32 mouse cellular contexts compared by ENCODE assay signal in the genomic region with DNA sequence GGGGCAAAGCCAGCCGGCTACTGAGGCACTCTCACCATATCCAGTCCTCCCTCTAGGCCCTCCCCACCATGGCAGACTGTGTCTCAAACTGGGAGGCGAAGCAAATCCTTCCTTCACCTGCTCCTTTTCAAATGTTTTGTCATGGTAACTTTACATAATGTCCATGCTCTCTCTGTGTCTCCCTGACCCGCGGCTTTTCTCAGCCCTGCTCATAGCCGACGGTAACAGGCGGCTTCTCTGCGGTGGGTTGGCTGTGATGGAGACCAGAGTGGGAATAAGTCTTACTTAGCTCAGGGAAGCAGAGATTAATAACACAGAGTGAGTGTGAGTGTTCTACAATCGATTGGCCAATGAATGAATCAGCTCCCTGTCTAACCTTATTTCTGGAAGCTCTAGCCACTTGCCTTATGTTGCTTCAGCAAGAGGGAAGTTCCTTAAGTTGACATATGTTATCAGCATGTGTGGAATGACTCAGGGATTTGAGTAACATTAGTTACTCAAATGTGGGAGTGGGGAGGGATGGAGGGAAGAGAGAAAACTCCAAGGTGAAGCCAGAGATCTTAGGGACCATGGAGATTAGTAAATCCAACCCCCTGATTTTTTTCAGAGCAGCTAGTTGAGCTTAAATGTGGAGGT. TPM values are rescaled to one million over a fixed set of nuclear protein-coding genes. Genes with fewer than 3 reads are reported as not detected.
DNase-seq lines count a peak whose midpoint lies in the region; ATAC-seq and TF ChIP-seq lines count a peak whose summit lies in the region.
"Had no signal": no experiment of that assay in that cellular context is flagged by ENCODE, and none has a peak within 500 bp of the region (broad histone marks: within the 10 kb centered on the region; RNA-seq: fewer than 3 reads in every experiment).

No protein-coding gene starts in this region.

- 0 out of 2 replicates have a peak, but pooled peaks have one; percentile 30 for ATAC-seq in hindbrain, embryonic 11.5 days (ENCODE audit: low FRiP score)
- peak; percentile 53; the same call in 1 of the 2 replicates for ATAC-seq in midbrain, embryonic 14.5 days (ENCODE audit: low FRiP score, low TSS enrichment)
- ATAC-seq in megakaryocyte progenitor cell, adult 5-6 weeks (replicated peaks; ENCODE audit: poor library complexity), result no peak
- ATAC-seq in monocyte, adult 5-6 weeks (replicated peaks; ENCODE audit: insufficient number of reproducible peaks, low FRiP score, low TSS enrichment, poor library complexity, severe bottlenecking), result no peak
- ATAC-seq: activated CD4-positive, CD25-positive, alpha-beta regulatory T cell, adult 4 months; CD4-positive, CD25-positive, alpha-beta regulatory T cell, adult 4 months; forebrain, embryonic 13.5 days; forebrain, embryonic 16.5 days; hindbrain, embryonic 16.5 days; intestine, embryonic 15.5 days had no signal

- no peak for TF ChIP-seq POLR2A in brain, embryonic 14.5 days (IDR thresholded peaks at IDR 0.05; ENCODE audit: borderline replicate concordance, extremely low read depth, insufficient read depth, insufficient read length, poor library complexity, severe bottlenecking)

- no peak overlapping the region for H3K4me3 ChIP-seq in hindbrain, embryonic 11.5 days (ENCODE audit: low read depth, low read length)
- no peak overlapping the region for H3K4me3 ChIP-seq in hindbrain, embryonic 10.5 days
- H3K4me3 ChIP-seq in midbrain, embryonic 14.5 days (replicated peaks; ENCODE audit: low read depth, low read length), result no peak overlapping the region
- no peak overlapping the region for H3K4me3 ChIP-seq in midbrain, embryonic 10.5 days
- H3K4me3 ChIP-seq: embryonic facial prominence, embryonic 12.5 days; embryonic facial prominence, embryonic 15.5 days; erythroblast, embryonic 14.5 days; forebrain, embryonic 13.5 days; heart, embryonic 12.5 days; heart, embryonic 15.5 days; hindbrain, embryonic 13.5 days; intestine, embryonic 15.5 days had no signal

- no peak for TF ChIP-seq CTCF in brain, embryonic 14.5 days (IDR thresholded peaks at IDR 0.05; ENCODE audit: borderline replicate concordance, extremely low read depth, insufficient read depth, insufficient read length)

- H3K27me3 ChIP-seq in hindbrain, embryonic 11.5 days (ENCODE audit: control insufficient read depth, insufficient read depth, low read length), result no peaks in the 10 kb centered on the region
- no peaks in the 10 kb centered on the region for H3K27me3 ChIP-seq in hindbrain, embryonic 10.5 days (ENCODE audit: insufficient read depth, poor library complexity, severe bottlenecking)
- H3K27me3 ChIP-seq in midbrain, embryonic 14.5 days (ENCODE audit: control insufficient read depth, insufficient read depth, low read length), result no peaks in the 10 kb centered on the region
- H3K27me3 ChIP-seq in midbrain, embryonic 10.5 days (ENCODE audit: low read depth, poor library complexity, severe bottlenecking), result no peaks in the 10 kb centered on the region
- H3K27me3 ChIP-seq: embryonic facial prominence, embryonic 12.5 days; embryonic facial prominence, embryonic 15.5 days; forebrain, embryonic 13.5 days; heart, embryonic 12.5 days; heart, embryonic 15.5 days; hindbrain, embryonic 13.5 days; intestine, embryonic 15.5 days had no signal

- WGBS in hindbrain, embryonic 11.5 days, result 65% methylated on average over 9 of the region's 9 CpGs
- WGBS in hindbrain, embryonic 10.5 days, result 72% methylated on average over 9 of the region's 9 CpGs
- 38% methylated on average over 9 of the region's 9 CpGs for WGBS in midbrain, embryonic 14.5 days
- WGBS in midbrain, embryonic 10.5 days, result 86% methylated on average over 9 of the region's 9 CpGs

- no peak overlapping the region for H3K4me2 ChIP-seq in hindbrain, embryonic 11.5 days (replicated peaks; ENCODE audit: low read depth, low read length)
- no peak overlapping the region for H3K4me2 ChIP-seq in midbrain, embryonic 14.5 days (ENCODE audit: low read length)
- H3K4me2 ChIP-seq: embryonic facial prominence, embryonic 12.5 days; embryonic facial prominence, embryonic 15.5 days; forebrain, embryonic 13.5 days; heart, embryonic 12.5 days; heart, embryonic 15.5 days; hindbrain, embryonic 13.5 days; intestine, embryonic 15.5 days had no signal

- DNase-seq in hindbrain, embryonic 11.5 days (ENCODE audit: low spot score), result no peak
- no peak for DNase-seq in hindbrain, embryonic 10.5 days (ENCODE audit: low spot score)
- DNase-seq in midbrain, embryonic 14.5 days, result peak; percentile 5
- no peak for DNase-seq in midbrain, embryonic 10.5 days (ENCODE audit: low spot score)
- DNase-seq in brain, embryonic 14.5 days (ENCODE audit: low read depth), result peak; percentile 3
- DNase-seq: adrenal gland, adult 8-10 months; adrenal gland, postnatal 25 days; cerebellum, adult 11 months; cerebellum, adult 2 months; cerebellum, adult 9-11 months; cerebellum, postnatal 25 days; gastrocnemius, postnatal 10 days; gastrocnemius, postnatal 36 days; heart, adult 18-20 months; heart, postnatal 10 days; heart, postnatal 4 days had no signal

- H3K9me3 ChIP-seq in hindbrain, embryonic 11.5 days (ENCODE audit: control insufficient read depth, low read length), result no peaks in the 10 kb centered on the region
- no peaks in the 10 kb centered on the region for H3K9me3 ChIP-seq in hindbrain, embryonic 10.5 days
- no peaks in the 10 kb centered on the region for H3K9me3 ChIP-seq in midbrain, embryonic 14.5 days (ENCODE audit: control insufficient read depth, low read length)
- no peaks in the 10 kb centered on the region for H3K9me3 ChIP-seq in midbrain, embryonic 10.5 days (replicated peaks)
- H3K9me3 ChIP-seq: embryonic facial prominence, embryonic 12.5 days; embryonic facial prominence, embryonic 15.5 days; forebrain, embryonic 13.5 days; heart, embryonic 12.5 days; heart, embryonic 15.5 days; hindbrain, embryonic 13.5 days; intestine, embryonic 15.5 days had no signal

- no peak overlapping the region for H3K9ac ChIP-seq in hindbrain, embryonic 11.5 days (ENCODE audit: low read depth, low read length)
- no peak overlapping the region for H3K9ac ChIP-seq in midbrain, embryonic 14.5 days (replicated peaks; ENCODE audit: low read length)
- H3K9ac ChIP-seq: embryonic facial prominence, embryonic 12.5 days; embryonic facial prominence, embryonic 15.5 days; forebrain, embryonic 13.5 days; heart, embryonic 12.5 days; heart, embryonic 15.5 days; hindbrain, embryonic 13.5 days; intestine, embryonic 15.5 days had no signal

- no peaks in the 10 kb centered on the region for H3K4me1 ChIP-seq in hindbrain, embryonic 11.5 days (replicated peaks; ENCODE audit: control insufficient read depth, insufficient read depth, low read length)
- H3K4me1 ChIP-seq in hindbrain, embryonic 10.5 days (replicated peaks), result 0 out of 2 replicates have a peak, but pooled peaks cover 4% of the 10 kb centered on the region
- no peaks in the 10 kb centered on the region for H3K4me1 ChIP-seq in midbrain, embryonic 14.5 days (ENCODE audit: control insufficient read depth, insufficient read depth, low read length)
- H3K4me1 ChIP-seq in midbrain, embryonic 10.5 days, result peaks cover 4% of the 10 kb centered on the region; the same call in 1 of the 2 replicates
- H3K4me1 ChIP-seq: embryonic facial prominence, embryonic 12.5 days; embryonic facial prominence, embryonic 15.5 days; forebrain, embryonic 13.5 days; hindbrain, embryonic 13.5 days had no signal

- no peak overlapping the region for H3K27ac ChIP-seq in hindbrain, embryonic 11.5 days (ENCODE audit: low read depth, low read length)
- no peak overlapping the region for H3K27ac ChIP-seq in hindbrain, embryonic 10.5 days
- no peak overlapping the region for H3K27ac ChIP-seq in midbrain, embryonic 14.5 days (replicated peaks; ENCODE audit: low read depth, low read length)
- no peak overlapping the region for H3K27ac ChIP-seq in midbrain, embryonic 10.5 days (replicated peaks)
- H3K27ac ChIP-seq: embryonic facial prominence, embryonic 12.5 days; embryonic facial prominence, embryonic 15.5 days; forebrain, embryonic 13.5 days; heart, embryonic 15.5 days; hindbrain, embryonic 13.5 days; intestine, embryonic 15.5 days had no signal

- no peaks in the 10 kb centered on the region for H3K36me3 ChIP-seq in hindbrain, embryonic 11.5 days (ENCODE audit: control insufficient read depth, insufficient read depth, low read length)
- no peaks in the 10 kb centered on the region for H3K36me3 ChIP-seq in hindbrain, embryonic 10.5 days
- no peaks in the 10 kb centered on the region for H3K36me3 ChIP-seq in midbrain, embryonic 14.5 days (ENCODE audit: control insufficient read depth, insufficient read depth, low read length)
- H3K36me3 ChIP-seq in midbrain, embryonic 10.5 days, result no peaks in the 10 kb centered on the region
- H3K36me3 ChIP-seq: embryonic facial prominence, embryonic 12.5 days; embryonic facial prominence, embryonic 15.5 days; heart, embryonic 12.5 days; heart, embryonic 15.5 days; hindbrain, embryonic 13.5 days; intestine, embryonic 15.5 days had no signal

RNA-seq across cellular contexts. Expression of a gene that starts 17.4 kb away (rescaled TPM):
- 0.63 and 1.1 TPM in 2 replicates for polyA plus RNA-seq in hindbrain, embryonic 11.5 days (2014; fragmentation: Nextera tagmentation; extraction: Ambion mirVana)
- polyA plus RNA-seq in hindbrain, embryonic 10.5 days (2016; fragmentation: Nextera tagmentation; extraction: Ambion mirVana), result 0.49 and 0.67 TPM in 2 replicates
- polyA plus RNA-seq in midbrain, embryonic 14.5 days (2014; fragmentation: Nextera tagmentation; extraction: Ambion mirVana), result 0.85 and 1.8 TPM in 2 replicates
- polyA plus RNA-seq in midbrain, embryonic 10.5 days (2016; fragmentation: Nextera tagmentation; extraction: Ambion mirVana), result 0.41 and 0.83 TPM in 2 replicates
- polyA plus RNA-seq in brain, embryonic 14.5 days (2012; rRNA removed), result 1.1 and 2.1 TPM in 2 replicates
- not detected in 2 replicates for total RNA-seq in megakaryocyte progenitor cell, adult 5-6 weeks (2015)
- total RNA-seq in megakaryocyte progenitor cell, adult 5-6 weeks (2017), result not detected in 2 replicates
- not detected in 3 replicates for total RNA-seq in monocyte, adult 5-6 weeks (2017)
- total RNA-seq: common myeloid progenitor, adult 5-6 weeks; MEL had no signal
- polyA plus RNA-seq: CD4-positive, CD25-positive, alpha-beta regulatory T cell, adult 4 months; erythroblast, embryonic 14.5 days had no signal

Comparison
In these comparisons a context has a peak if more than half of its experiments do, and no peak if none do; other contexts are left out.
1. DNase-seq: peak in midbrain, embryonic 14.5 days (single experiment) and brain, embryonic 14.5 days (single experiment); none in hindbrain, embryonic 11.5 days (single experiment), hindbrain, embryonic 10.5 days (single experiment) and midbrain, embryonic 10.5 days (single experiment).
2. ATAC-seq: peak in hindbrain, embryonic 11.5 days (single experiment) and midbrain, embryonic 14.5 days (single experiment); none in megakaryocyte progenitor cell, adult 5-6 weeks (single experiment) and monocyte, adult 5-6 weeks (single experiment).